Mouse (Mus musculus): ENCODE data around the gene Dnajc27. TPM values are rescaled to one million over a fixed set of nuclear protein-coding genes. Genes with fewer than 3 reads are reported as not detected.

Gene Dnajc27
- total RNA-seq, 2 experiments from 2014 or later = 80.0 to 82.8 TPM

- peak; percentile 32 to 41 for DNase-seq (ENCODE audit: low spot score in 2 of 2)
- H3K4me3 ChIP-seq = no peak overlapping the region
- no peak for TF ChIP-seq CTCF (conservative IDR thresholded peaks at IDR 0.05)
- H3K27ac ChIP-seq = peak overlapping the region; percentile 28; the same call in 1 of the 2 replicates
Observed at GRCm38 (mm10) chr12:4117579-4117978, 35.2 kb downstream of the Dnajc27 start.

- no peak for TF ChIP-seq CTCF (conservative IDR thresholded peaks at IDR 0.05)
- DNase-seq (ENCODE audit: low spot score in 2 of 2) = no peak
- H3K4me3 ChIP-seq = no peak overlapping the region
Observed at GRCm38 (mm10) chr12:4127346-4127745, 45.0 kb downstream of the Dnajc27 start.

GRCm38 (mm10) chr12:4132941-4133846 lies 50.8 kb downstream of the Dnajc27 start, which contains the start of gene Adcy3:
Gene Adcy3, plus strand, starts transcription at chr12:4133103.
- 0 out of 2 replicates have a peak, but pooled peaks have one; percentile 3 for TF ChIP-seq CTCF (conservative IDR thresholded peaks at IDR 0.05)
- DNase-seq (ENCODE audit: low spot score in 2 of 2) = peak; percentile 50 to 66
- Histone ChIP-seq H3K27ac (peak within 1 kb of the TSS; percentile 92), H3K4me3 (peak within 1 kb of the TSS; percentile 72)

More at GRCm38 (mm10) chr12:4127346-4127745, 45.0 kb downstream of the Dnajc27 start:
- H3K27ac ChIP-seq = no peak overlapping the region

- Histone ChIP-seq H3K27ac (peak overlapping the region; percentile 92), H3K4me3 (peak overlapping the region; percentile 72)
- no peak for TF ChIP-seq CTCF (conservative IDR thresholded peaks at IDR 0.05)
- peak in 1 of 2 experiments; percentile 30 for DNase-seq (ENCODE audit: low spot score in 2 of 2)
Observed at GRCm38 (mm10) chr12:4133847-4134212, 51.4 kb downstream of the Dnajc27 start.

GRCm38 (mm10) chr12:4143179-4143578 lies 60.8 kb downstream of the Dnajc27 start:
- DNase-seq (ENCODE audit: low spot score in 2 of 2) = no peak
- peak; percentile 44 for TF ChIP-seq CTCF (conservative IDR thresholded peaks at IDR 0.05)
- H3K27ac ChIP-seq = no peak overlapping the region
- no peak overlapping the region for H3K4me3 ChIP-seq

GRCm38 (mm10) chr12:4150936-4151335 lies 68.6 kb downstream of the Dnajc27 start:
- TF ChIP-seq CTCF (conservative IDR thresholded peaks at IDR 0.05) = no peak
- no peak overlapping the region for H3K27ac ChIP-seq
- DNase-seq (ENCODE audit: low spot score in 2 of 2) = no peak
- no peak overlapping the region for H3K4me3 ChIP-seq

GRCm38 (mm10) chr12:4151969-4152368 lies 69.6 kb downstream of the Dnajc27 start:
- Histone ChIP-seq H3K4me3 (no peak overlapping the region), H3K27ac (no peak overlapping the region)
- TF ChIP-seq CTCF (conservative IDR thresholded peaks at IDR 0.05) = no peak
- no peak for DNase-seq (ENCODE audit: low spot score in 2 of 2)

- Histone ChIP-seq H3K27ac (no peak overlapping the region), H3K4me3 (no peak overlapping the region)
- no peak for TF ChIP-seq CTCF (conservative IDR thresholded peaks at IDR 0.05)
- no peak for DNase-seq (ENCODE audit: low spot score in 2 of 2)
Observed at GRCm38 (mm10) chr12:4157466-4157865, 75.1 kb downstream of the Dnajc27 start.

- Histone ChIP-seq H3K27ac (no peak overlapping the region), H3K4me3 (no peak overlapping the region)
- DNase-seq (ENCODE audit: low spot score in 2 of 2) = no peak
- no peak for TF ChIP-seq CTCF (conservative IDR thresholded peaks at IDR 0.05)
Observed at GRCm38 (mm10) chr12:4158179-4158578, 75.8 kb downstream of the Dnajc27 start.

GRCm38 (mm10) chr12:4158868-4159632 lies 76.7 kb downstream of the Dnajc27 start:
- no peak overlapping the region for H3K27ac ChIP-seq
- H3K4me3 ChIP-seq = no peak overlapping the region
- no peak for TF ChIP-seq CTCF (conservative IDR thresholded peaks at IDR 0.05)
- no peak for DNase-seq (ENCODE audit: low spot score in 2 of 2)

Other genes with a start within 250 kb of the Dnajc27 start
- 1 to 10 TPM; 1.7 to 3.1 TPM for gene Pomc, start 127.6 kb upstream of the Dnajc27 start, total RNA-seq (2021)
- gene Efr3b, start 43.7 kb upstream of the Dnajc27 start, total RNA-seq (2021) = 100 to 1,000 TPM in 1 of 2 experiments, 10 to 100 TPM in 1; 91.8 to 104 TPM
- 10 to 100 TPM; 47.6 to 48.6 TPM for gene Adcy3, start 50.5 kb downstream of the Dnajc27 start, total RNA-seq (2021)
- 1 to 10 TPM; 8.0 to 8.2 TPM for gene Ptrhd1, start 151.4 kb downstream of the Dnajc27 start, total RNA-seq (2021)
- 1 to 10 TPM; 4.2 to 4.3 TPM for gene Cenpo, start 151.7 kb downstream of the Dnajc27 start, total RNA-seq (2021)